Mouse (Mus musculus): Measurements from ENCODE around the gene Tmem208.

Gene Tmem208

DNA sequence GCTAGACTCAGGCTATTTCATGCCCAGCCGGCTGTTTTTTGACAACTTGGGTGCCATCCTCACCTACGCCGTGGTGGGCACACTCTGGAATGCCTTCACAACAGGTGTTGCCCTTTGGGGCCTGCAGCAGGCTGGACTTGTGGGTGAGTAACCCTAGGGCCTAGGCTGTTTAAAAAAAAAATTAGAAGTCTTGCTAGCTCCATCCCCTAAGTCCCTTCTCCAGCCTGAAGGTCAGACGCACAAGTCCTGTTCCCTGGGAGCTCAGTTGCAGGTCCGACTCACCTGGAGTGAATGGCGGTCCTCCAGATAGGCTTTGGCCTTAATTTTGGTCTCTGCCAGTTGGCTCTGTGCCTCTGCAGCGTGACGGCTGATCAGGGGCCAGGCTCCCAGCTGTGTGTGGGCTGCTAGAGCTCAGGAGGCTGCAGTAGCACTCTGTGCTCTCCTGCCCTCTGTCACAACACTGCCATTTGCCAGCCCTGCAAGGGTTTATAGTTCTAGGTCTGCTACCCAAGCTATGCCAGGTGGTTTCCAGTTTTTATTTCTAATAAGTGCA, 27.5 kb downstream of the Tmem208 start:
- no peak for DNase-seq (ENCODE audit: low spot score)

DNA sequence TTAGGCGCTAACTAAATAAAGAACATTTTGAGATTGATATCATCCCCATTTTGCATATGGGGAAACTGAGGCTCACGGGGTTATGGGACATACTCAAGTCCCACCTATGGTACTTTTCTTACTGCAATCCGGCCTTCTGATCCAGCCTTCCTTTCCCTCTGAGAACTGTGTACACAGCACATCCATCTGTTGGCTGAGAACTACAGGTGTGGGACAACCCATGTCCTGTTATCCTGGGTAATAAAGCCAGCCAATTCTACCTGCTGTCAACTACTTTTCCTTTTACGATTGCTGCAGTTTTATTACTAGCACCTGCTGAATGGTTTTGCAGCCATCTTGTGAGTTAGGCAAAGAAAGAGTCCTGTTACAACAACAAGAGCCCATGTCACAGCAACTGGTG, 28.4 kb downstream of the Tmem208 start:
- DNase-seq (ENCODE audit: low spot score): no peak

DNA sequence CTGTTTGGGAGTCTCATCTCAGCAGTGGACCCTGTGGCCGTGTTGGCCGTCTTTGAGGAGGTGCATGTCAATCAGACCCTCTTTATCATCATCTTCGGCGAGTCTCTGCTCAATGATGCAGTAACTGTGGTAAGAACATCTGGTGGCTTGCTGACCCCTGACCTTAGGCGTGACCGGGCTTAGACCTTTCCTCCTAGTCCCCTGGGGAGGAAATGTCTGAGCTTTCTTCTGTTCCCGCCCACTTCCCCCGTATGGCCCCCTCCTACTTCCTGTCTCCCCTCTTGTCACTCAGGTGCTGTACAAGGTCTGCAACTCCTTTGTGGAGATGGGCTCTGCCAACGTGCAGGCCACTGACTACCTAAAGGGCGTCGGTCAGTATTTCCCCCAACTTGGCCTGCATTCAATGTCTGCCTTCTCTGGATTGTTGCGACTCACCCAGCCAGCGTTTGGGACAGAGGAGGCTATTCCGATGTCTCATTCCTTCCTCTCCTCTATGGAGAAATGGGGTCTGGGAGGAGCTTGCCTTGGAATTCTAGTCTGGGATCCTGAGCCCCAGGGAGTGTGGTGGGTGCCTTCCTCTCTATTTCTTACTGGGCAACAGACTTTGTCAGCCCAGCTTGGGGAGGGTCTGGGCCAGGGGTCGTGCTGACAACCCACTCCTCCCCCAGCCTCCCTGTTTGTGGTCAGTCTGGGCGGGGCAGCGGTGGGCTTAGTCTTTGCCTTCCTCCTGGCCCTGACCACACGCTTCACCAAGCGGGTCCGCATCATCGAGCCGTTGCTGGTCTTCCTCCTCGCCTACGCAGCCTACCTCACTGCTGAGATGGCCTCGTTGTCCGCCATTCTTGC, 29.2 kb downstream of the Tmem208 start:
- no peak for DNase-seq (ENCODE audit: low spot score)

DNA sequence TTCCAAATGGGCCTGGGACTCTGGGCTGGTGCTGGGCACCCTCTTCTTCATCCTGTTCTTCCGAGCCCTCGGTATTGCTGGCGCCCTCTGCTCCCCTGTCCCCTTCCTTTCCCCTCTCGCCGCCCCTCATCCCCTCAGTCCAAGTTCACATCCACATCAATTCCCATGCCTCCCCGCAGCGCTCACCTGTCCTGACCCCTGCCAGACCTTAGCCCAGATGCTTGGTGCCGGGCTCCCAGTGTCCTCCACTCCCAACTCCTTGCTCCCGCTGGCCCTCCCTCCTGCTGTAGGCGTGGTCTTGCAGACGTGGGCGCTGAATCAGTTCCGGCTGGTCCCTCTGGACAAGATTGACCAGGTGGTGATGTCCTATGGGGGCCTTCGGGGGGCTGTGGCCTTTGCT, 30.5 kb downstream of the Tmem208 start:
- DNase-seq (ENCODE audit: low spot score): no peak

DNA sequence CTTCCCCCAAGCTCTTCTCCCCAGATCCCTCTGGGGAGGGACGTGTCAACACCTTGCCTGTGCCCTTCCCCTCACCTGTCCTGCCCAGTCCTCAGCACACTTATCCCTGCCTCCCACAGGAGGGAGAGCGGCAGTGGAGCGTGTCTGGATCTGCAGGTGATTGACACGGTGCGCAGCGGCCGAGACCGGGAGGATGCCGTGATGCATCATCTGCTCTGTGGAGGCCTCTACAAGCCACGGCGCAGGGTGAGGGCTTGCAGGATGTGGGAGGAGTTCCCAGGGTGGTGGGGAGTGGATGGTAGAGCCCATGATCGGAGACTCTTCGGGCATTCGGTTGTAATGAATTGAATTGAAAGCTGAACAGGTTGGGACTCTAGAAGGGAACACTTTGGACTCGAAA, 33.1 kb downstream of the Tmem208 start:
- no peak for DNase-seq (ENCODE audit: low spot score)

DNA sequence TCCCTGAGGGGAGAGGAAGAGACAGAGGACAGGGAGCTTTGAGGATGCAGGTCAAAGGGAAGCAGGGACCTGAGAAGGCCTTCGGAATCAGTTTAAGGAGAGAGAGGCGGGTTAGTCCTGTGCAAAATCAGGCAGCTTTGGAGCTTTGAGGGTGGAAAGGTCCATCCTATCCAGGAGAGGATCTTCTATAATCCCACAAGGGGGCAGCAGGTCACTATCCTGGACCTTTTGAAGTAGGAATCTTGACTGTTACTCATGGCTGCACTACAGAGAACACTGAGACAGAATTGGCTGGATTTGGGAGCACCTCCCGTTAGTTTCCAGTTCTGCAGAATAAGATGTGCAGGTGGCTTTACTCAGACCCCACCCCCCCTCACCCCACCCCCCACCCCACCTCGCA, 33.5 kb downstream of the Tmem208 start:
- no peak for DNase-seq (ENCODE audit: low spot score)

DNA sequence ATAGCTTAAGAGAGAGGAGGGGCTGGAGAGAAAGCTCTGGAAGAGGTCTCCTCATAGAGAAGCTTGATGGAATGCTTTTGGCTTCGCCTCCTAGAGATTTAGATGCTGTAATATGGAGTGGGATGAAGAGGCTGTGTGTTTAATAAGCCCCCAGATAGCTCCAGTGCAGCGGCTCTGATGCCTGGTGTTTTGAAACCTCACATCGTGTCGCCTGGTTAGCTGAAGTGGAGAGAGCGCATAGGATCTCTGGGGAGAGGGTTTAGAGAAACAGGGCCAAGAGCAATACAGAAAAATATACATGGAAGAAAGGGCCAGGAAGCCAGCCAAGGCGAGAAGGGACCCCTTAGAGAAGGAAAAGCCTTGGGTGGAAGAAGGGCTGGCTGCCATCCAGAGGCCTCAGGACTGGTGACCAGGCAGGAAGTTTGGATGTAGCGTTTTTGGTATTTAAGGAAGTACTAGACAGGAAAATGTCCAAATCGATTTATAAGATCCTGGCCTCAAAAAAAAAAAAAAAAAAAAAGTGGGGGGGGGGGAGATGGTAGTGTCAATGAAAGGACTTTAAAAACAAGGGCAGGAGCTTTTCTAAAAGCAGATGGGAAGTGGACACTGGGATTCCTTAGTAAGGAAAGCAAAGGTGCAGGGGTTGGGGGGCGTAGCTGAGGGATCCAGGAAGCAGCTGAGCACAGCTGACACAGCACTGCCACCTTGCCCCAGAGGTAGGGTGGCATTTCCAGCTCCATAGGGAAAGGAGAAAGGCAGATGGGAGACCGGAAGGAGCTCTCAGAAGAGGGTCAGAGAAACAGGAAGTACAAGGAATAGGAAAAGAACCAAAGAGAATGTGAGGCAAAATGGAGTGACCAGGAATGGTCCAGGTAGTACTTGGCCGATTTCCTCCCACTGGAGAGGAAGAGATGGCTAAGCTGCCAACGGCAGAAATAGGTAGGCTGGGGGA, 35.9 kb downstream of the Tmem208 start:
- no peak for DNase-seq (ENCODE audit: low spot score)

DNA sequence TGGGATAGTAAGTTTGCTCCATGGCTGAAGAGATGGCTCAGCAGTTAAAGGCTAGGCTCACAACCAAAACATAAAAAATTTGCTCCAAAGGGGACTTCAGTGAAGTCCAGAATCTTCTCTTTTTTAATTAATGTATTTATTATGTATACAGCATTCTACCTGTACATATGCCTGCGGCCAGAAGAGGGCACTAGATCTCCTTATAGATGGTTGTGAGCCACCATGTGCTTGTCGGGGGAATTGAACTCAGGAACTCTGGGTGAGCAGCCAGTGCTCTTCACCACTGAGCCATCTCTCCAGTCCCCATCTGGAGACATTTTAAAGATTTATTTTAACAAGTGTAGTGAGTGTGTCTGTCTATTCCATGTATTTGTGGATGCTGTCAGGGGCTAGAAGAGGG, 41.0 kb downstream of the Tmem208 start:
- DNase-seq (ENCODE audit: low spot score): no peak

DNA sequence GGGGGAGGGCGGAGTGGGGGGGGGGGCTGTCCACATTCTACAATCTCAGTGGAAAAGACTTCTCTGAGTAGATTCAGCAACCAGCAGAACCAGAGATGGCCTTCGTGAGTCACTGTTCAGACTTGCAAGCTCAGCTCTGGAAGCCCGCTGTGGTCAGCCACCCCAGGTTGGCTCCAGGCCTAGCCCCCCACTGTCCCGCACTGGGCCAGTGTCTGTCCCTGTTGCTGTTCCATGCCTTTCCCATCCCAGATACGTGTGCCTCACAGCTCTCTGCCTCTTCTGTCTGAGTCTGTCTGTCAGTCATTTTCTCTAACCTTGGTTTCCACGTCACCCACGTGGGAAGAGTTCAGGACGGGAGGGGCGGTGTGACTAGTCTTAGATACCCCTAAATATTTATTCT, 46.3 kb downstream of the Tmem208 start:
- peak; percentile 36 for DNase-seq (ENCODE audit: low spot score)

DNA sequence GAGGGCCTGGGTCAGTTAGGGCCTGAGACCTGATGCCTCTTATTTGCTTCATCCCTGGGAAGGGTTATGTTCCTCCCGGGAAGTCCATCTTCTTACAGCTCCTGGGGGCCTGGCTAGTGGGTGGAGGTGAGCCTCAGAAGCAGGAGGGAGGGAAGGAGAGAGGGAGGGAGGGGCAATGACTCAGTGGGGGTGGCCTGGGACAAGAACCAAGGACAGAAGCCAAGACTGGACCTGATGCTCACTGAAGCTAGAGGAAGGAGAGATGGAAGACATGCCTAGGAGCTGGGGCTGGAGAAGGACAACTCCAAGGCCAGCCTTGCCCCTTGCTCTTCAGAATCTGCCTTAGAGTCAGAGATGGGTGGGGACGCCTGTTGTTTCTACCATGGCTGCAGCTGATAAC, 46.9 kb downstream of the Tmem208 start, which contains the start of gene Plekhg4:
Gene Plekhg4, plus strand, starts transcription at position 243 of the 400 bp plus-strand sequence.
- peak; percentile 28 for DNase-seq (ENCODE audit: low spot score)

DNA sequence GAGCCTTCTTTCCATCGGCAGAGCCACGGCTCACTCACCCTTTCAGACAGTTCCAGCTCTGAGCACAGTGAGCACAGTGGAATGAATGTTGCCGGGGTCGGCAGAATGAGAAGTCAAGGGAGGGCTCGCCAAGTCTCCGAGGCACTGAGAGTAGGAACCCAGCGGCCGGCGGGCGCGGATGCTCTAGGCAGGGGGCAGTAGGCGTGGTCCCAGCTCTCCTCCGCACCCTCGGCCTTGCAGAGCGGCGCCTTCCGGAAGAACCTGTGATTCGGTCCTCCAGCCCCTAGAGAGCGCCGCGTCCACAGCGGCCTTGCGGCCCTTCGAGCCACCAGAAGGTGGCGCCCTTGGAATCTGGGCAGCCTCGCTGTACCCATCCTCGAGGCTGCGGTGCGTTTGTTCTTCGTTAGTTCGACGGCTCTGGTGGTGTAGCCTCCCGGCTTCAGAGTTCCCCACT, 48.4 kb downstream of the Tmem208 start:
- DNase-seq (ENCODE audit: low spot score): no peak

DNA sequence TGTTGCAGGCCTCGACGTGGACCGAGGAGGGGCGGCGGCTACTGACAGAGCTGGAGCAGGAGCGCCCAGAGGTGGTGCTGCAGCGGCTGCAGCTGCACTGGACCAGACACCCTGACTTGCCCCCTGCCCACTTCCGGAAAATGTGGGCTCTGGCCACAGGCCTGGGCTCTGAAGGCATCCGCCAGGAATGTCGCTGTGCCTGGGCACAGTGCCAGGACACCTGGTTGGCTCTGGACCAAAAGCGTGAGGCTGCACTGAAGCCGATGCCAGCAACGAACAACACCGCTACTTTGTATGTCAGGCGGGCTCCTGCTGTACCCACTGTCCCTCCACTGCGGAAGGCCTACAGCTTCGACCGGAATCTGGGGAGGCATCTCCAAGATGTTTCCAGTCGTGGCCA, 52.5 kb downstream of the Tmem208 start:
- DNase-seq (ENCODE audit: low spot score): peak; percentile 21

DNA sequence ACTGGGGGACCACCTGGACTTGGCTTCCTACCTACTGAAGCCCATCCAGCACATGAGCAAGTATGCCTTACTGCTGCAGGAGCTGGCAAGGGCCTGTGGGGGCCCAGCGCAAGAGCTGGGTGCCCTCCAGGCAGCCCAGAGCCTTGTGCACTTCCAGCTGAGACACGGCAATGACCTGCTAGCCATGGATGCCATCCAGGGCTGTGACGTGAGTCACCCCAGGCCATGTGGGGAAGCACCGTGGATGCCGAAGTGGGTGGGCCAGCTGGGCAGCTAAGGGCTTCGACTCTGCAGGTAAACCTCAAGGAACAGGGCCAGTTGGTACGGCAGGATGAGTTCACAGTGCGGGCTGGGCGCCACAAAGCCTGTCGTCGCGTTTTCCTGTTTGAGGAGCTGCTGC, 54.2 kb downstream of the Tmem208 start:
- DNase-seq (ENCODE audit: low spot score): no peak

DNA sequence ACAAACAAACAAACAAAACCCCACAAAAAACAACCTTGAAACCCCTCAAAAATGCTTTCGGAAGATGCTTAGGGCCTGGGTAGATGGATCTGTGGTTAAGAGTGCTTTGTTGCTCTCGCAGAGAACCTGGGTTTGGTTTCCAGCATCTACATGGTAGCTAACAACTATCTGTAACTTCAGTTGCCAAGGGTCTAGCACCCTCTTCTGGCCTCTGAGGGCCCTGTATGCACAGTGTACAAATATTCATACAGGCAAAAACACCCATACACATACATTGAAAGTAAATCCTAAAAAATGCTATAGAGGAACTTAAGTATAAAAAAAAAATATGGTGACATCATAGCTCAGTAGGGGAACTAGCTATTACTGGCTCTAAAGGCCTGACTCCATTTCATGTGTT, 57.9 kb downstream of the Tmem208 start:
- DNase-seq (ENCODE audit: low spot score): no peak

Measured in ovary, adult 18-20 months (tissue).